Mouse (Mus musculus) gastrocnemius, adult 2 months (tissue): Measurements from ENCODE around the gene Usp39. TPM values are rescaled to one million over a fixed set of nuclear protein-coding genes. Genes with fewer than 3 reads are reported as not detected.

Experiments
- DNase-seq: peaks from one replicate; pipeline ENCODE4 v3.0.0; 2022
- H3K27ac ChIP-seq: fragments of 200-600 bp; 2 replicates; pipeline ENCODE4 v1.8.1; 2022; ENCODE audit warnings: mild to moderate bottlenecking
- H3K4me3 ChIP-seq: fragments of 200-600 bp; 2 replicates; pipeline ENCODE4 v1.8.1; 2022; ENCODE audit warnings: mild to moderate bottlenecking, moderate library complexity
- CTCF ChIP-seq: fragments of 200-600 bp; IDR thresholded peaks from 2 replicates; pipeline ENCODE4 v1.8.1; 2022; ENCODE audit warnings: antibody characterized with exemption, mild to moderate bottlenecking, moderate library complexity
- intact Hi-C: fragments of 180-260 bp; cut with DNase I; formaldehyde crosslinking; loops from one replicate; pipeline ENCODE4 v1.15.1; 2025
- total RNA-seq, 2 experiments: library from RNA; stranded (reverse); gene quantifications; 2 replicates each; pipeline ENCODE4 v1.2.3; 2021

Gene Usp39
- total RNA-seq, 2 experiments from 2014 or later, result 16.4 to 18.4 TPM

DNA sequence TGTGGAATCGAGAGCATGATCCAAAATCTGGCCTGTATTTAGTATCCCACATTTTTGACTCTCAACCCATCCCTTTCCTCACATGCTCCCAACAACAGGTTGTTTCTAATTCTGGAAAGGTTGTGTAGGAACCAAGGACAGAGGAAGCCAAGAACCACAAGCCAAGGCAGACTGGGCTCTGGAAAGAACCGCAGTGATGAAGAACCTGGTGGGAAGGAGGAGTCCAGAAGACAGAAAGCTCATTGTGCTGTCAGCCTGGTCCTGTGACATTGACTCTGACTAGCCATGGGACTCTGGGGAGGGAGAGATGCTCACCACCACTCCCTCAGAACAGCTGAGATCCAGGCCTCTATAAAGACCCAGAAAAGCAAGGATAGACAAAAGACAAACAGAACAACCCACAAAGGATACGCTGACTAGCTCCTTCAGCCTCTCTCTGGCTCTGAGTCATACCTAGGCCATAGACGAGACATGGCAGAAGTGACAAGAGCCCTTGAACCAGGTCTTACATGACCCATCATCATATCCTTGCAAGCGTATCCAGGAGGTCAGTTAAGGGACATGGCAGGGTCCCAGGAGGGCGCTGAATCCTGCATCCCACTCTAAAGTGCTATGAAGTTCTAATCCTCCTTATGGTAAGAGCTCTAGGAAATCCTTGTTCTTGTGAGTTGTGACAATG is 38.3 kb upstream of the Usp39 start:
- Histone ChIP-seq H3K27ac (peak overlapping the region; percentile 96), H3K4me3 (no peak overlapping the region)
- TF ChIP-seq CTCF, result no peak
- DNase-seq, result no peak
- intact Hi-C loops, result no loop called here

- intact Hi-C loops, result no loop called here
- no peak for DNase-seq
- H3K27ac ChIP-seq, result peak overlapping the region; percentile 96
These were observed 37.5 kb upstream of the Usp39 start for GRCm38 (mm10) chr6:72382494-72382893.

GRCm38 (mm10) chr6:72380131-72380770 is 35.3 kb upstream of the Usp39 start, which contains the start of gene Vamp5:
Gene Vamp5, minus strand, starts transcription at chr6:72380468.
- intact Hi-C loops, result no loop called here
- peak; percentile 92 for DNase-seq
- H3K27ac ChIP-seq, result peak within 1 kb of the TSS; percentile 96
- peak within 1 kb of the TSS; percentile 82 for H3K4me3 ChIP-seq
- peak; percentile 69 for TF ChIP-seq CTCF

More at GRCm38 (mm10) chr6:72382494-72382893, 37.5 kb upstream of the Usp39 start:
- H3K4me3 ChIP-seq, result no peak overlapping the region
- TF ChIP-seq CTCF, result no peak

DNA sequence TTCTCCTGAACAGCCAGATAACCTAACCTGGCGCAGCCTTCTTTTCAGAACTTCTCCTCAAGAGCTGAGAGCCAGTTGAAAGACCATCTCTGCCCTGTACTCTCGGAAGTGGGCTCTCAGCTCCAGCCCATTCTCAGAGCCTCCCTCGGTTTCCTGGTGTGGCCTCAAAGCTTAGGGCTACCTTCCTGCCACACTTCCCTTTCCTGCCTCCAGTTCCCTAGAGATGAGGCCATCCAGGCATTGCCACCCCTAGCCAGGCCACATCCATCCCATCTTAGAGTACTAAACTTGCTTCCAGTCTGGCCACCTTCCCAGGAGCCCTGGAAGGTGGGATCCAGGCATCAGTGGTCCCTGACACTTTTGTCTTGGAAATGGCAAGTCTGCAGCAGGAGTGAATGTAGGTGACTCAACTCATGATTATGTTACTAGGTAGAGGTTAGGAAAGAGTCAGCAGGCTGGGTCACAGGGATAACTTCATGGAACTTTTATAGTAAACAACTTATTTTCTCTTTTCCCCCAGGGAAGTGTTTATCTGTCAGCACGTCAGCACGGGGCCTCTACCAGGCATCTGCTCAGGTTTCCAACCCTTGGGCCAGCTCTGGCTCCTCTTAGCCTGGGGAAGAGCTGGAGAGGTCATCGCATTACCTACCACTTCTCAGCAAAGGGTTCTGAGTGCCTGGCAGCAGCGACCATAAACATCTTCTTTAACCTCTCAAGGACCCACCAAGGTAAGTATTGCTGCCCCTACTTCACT is 34.6 kb upstream of the Usp39 start:
- DNase-seq, result peak; percentile 74

DNA sequence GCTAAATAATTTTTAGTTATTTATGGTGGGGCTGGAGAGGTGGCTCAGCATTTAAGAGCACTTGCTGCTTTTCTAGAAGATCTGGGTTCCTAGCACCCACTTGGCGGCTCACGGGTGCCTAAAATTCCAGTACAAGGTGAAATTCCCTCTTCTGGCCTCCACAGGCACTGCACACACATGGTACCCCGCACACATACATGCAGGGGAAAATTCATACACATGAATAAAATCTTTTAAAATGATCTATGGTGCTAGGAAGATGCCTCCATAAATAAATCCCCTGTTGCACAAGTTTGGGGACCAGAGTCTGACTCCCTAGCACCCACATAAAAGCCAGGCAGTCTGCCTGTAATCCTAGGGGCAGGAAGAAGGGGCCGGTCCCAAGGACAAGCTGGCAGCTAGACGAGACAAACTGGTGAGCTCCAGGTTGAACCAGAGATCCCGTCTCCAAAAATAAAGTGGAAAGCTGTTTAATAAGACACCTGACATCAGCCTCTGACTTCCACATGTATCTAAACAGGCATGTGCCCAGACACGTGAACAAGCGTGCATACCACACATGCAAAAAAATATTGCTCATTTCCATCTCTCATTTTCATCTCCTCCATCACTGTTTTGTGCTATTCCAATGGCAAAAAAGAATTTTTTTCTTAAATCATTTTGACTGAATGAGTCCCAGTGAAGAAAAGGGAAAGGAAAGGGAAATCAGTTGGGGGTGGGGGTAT is 33.7 kb upstream of the Usp39 start:
- intact Hi-C loops, result no loop called here
- Histone ChIP-seq H3K4me3 (peak overlapping the region; percentile 82), H3K27ac (peak overlapping the region; percentile 96)
- no peak for DNase-seq
- TF ChIP-seq CTCF, result peak; percentile 17; the same call in 1 of the 2 replicates

More for the DNA sequence above, 34.6 kb upstream of the Usp39 start:
- Histone ChIP-seq H3K27ac (peak overlapping the region; percentile 96), H3K4me3 (peak overlapping the region; percentile 82)
- intact Hi-C loops, result no loop called here
- no peak for TF ChIP-seq CTCF

GRCm38 (mm10) chr6:72374820-72375563 is 30.0 kb upstream of the Usp39 start:
- no peak overlapping the region for H3K4me3 ChIP-seq
- H3K27ac ChIP-seq, result no peak overlapping the region
- no peak for DNase-seq
- intact Hi-C loops, result no loop called here
- no peak for TF ChIP-seq CTCF

GRCm38 (mm10) chr6:72374206-72374605 is 29.2 kb upstream of the Usp39 start:
- H3K4me3 ChIP-seq, result no peak overlapping the region
- intact Hi-C loops, result no loop called here
- TF ChIP-seq CTCF, result no peak
- no peak overlapping the region for H3K27ac ChIP-seq
- no peak for DNase-seq

DNA sequence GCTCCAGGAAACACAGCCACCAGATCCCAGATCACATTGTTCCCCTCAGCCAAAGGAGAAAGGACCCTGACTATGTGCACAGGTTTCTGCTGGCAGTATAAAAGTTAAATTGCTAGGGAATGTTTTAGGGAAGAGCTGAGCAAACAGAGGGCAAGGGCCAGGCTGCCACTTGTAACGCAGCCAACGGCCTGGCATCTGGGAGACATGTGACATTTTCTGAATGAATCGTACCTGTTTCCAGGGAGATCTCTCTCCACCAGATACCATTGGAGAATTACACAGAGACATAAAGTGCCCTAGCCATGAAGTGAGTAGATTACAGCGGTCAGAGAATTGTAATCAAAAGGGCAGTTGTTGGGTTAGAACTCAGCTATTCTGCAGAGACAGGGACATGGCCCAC is 28.2 kb upstream of the Usp39 start:
- no peak overlapping the region; the same call in 1 of the 2 replicates for H3K27ac ChIP-seq
- intact Hi-C loops, result no loop called here
- TF ChIP-seq CTCF, result no peak

DNA sequence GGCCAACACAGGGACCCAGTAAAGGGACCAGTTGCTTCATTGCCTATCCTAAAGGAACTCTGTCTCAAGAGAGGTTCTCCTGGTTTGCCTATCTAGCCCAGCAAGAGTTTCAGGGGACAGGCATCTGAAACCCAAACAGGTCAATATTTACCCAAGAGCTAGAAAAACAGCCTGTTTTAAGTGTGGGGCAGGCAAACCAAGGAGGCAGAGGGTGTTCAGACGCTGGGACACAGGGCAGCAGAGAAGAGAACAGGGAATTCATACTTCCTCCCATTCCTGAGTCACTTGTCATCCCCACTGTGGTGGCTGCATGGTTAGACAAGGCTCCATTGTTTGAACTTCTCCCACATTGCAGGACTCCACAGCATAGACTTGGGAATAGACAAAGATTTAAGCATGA is 26.6 kb upstream of the Usp39 start:
- intact Hi-C loops, result no loop called here
- TF ChIP-seq CTCF, result no peak
- Histone ChIP-seq H3K4me3 (no peak overlapping the region), H3K27ac (peak overlapping the region; percentile 51)
- DNase-seq, result no peak

More for the DNA sequence above, 28.2 kb upstream of the Usp39 start:
- H3K4me3 ChIP-seq, result no peak overlapping the region
- no peak for DNase-seq

DNA sequence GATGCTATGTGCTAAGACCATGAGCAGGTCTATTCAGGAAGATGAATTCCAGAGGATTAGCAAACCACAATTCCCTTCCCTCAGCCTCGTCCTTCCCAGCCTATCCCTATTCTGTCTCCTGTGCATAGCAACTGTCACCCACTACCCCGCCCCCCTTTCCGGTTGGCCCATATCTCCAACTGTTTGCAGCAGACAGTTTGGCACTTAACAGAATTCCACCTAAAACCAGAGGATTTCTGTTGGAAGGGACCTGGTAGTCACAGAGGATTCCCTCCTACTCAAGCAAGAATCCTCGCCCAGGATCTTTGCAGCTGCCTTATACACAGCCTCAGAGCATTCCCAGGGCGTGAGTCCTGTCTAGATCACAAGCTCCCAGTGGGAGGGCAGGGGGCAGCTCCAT is 26.2 kb upstream of the Usp39 start:
- no peak for TF ChIP-seq CTCF
- Histone ChIP-seq H3K27ac (peak overlapping the region; percentile 51), H3K4me3 (no peak overlapping the region)
- intact Hi-C loops, result no loop called here
- no peak for DNase-seq

GRCm38 (mm10) chr6:72370091-72370490 is 25.1 kb upstream of the Usp39 start:
- DNase-seq, result no peak
- TF ChIP-seq CTCF, result no peak; the same call in 1 of the 2 replicates
- intact Hi-C loops, result no loop called here
- H3K4me3 ChIP-seq, result no peak overlapping the region
- H3K27ac ChIP-seq, result peak overlapping the region; percentile 51; the same call in 1 of the 2 replicates

- intact Hi-C loops, result no loop called here
These were observed 24.6 kb upstream of the Usp39 start for GRCm38 (mm10) chr6:72369557-72369956.

More at GRCm38 (mm10) chr6:72369557-72369956, 24.6 kb upstream of the Usp39 start:
- no peak overlapping the region; the same call in 1 of the 2 replicates for H3K27ac ChIP-seq
- TF ChIP-seq CTCF, result no peak
- no peak for DNase-seq
- H3K4me3 ChIP-seq, result no peak overlapping the region
